Mouse (Mus musculus) C2C12 (cell line): ENCODE results near the gene AL731706.2. TPM values are rescaled to one million over a fixed set of nuclear protein-coding genes. Genes with fewer than 3 reads are reported as not detected.

Experiments used
- H3K27me3 ChIP-seq: one replicate; pipeline ENCODE4 v1.6.1; 2011; ENCODE audit not compliant: control insufficient read depth, insufficient read depth, insufficient read length
- H3K36me3 ChIP-seq: one replicate; pipeline ENCODE4 v1.6.1; 2011; ENCODE audit not compliant: control insufficient read depth, insufficient read depth
- H3K4me3 ChIP-seq: one replicate; pipeline ENCODE4 v1.5.1; 2011; ENCODE audit warnings: mild to moderate bottlenecking, control low read depth; ENCODE audit not compliant: poor library complexity, insufficient read depth, severe bottlenecking
- H3K79me2 ChIP-seq: one replicate; pipeline ENCODE4 v1.6.1; 2011; ENCODE audit not compliant: control insufficient read depth, insufficient read depth
- H3K79me3 ChIP-seq: one replicate; pipeline ENCODE4 v1.6.1; 2011; ENCODE audit warnings: low read depth, control low read depth
- H3ac ChIP-seq: one replicate; pipeline ENCODE3; 2011; ENCODE audit warnings: low read depth; ENCODE audit not compliant: control insufficient read depth, insufficient read length
- CEBPB ChIP-seq: IDR thresholded peaks from one replicate; pipeline ENCODE4 v1.6.1; 2011; ENCODE audit warnings: low read depth, mild to moderate bottlenecking, control low read depth, moderate library complexity
- CTCF ChIP-seq: IDR thresholded peaks from one replicate; pipeline ENCODE4 v1.5.1; 2011; ENCODE audit not compliant: control insufficient read depth, insufficient read depth, insufficient read length
- FOSL1 ChIP-seq: IDR thresholded peaks from one replicate; pipeline ENCODE4 v1.8.0; 2011; ENCODE audit warnings: mild to moderate bottlenecking, low read length; ENCODE audit not compliant: poor library complexity, insufficient read depth, severe bottlenecking
- MAX ChIP-seq: IDR thresholded peaks from one replicate; pipeline ENCODE4 v1.6.1; 2011; ENCODE audit warnings: mild to moderate bottlenecking, control low read depth
- MYOD1 ChIP-seq: IDR thresholded peaks from one replicate; pipeline ENCODE4 v1.6.1; 2011; ENCODE audit warnings: low read depth; ENCODE audit not compliant: control insufficient read depth, insufficient read length
- MYOG ChIP-seq: IDR thresholded peaks from one replicate; pipeline ENCODE4 v1.6.1; 2011; ENCODE audit not compliant: control insufficient read depth, insufficient read length; ENCODE audit errors: extremely low read depth
- USF1 ChIP-seq: IDR thresholded peaks from one replicate; pipeline ENCODE4 v1.6.1; 2011; ENCODE audit warnings: low read depth, mild to moderate bottlenecking, control low read depth, moderate library complexity
- polyA plus RNA-seq: library from polyadenylated mRNA; unstranded; fragments of >200 nt; fragmentation: generic; extraction: Trizol; gene quantifications from one replicate; pipeline ENCODE4 v1.2.1, GENCODE M21; 2012; ENCODE audit warnings: missing spikeins

Gene AL731706.2
- polyA plus RNA-seq, 1 experiment: 11.8 TPM

DNA sequence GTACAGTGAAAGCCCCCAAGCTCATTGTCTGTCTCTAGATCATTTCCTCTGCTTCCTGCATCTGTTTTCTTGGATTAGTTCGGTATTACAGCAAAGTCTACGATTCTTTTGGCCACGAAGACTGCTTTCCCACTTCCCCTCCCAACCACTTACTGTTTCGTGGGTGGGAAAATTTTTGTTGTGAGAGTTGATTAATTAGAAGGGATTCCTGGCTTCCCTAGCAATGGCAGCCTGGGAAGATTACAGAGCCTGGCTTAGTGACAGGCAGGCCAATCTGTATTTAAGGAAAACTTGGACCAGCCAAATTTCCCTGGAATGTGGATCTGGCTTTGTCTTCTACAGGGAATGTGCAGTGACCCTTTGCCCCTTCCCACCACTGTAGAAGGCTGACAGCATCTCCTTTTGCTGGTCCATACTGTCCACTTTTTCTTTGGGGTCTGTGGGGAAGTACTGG lies 26.5 kb upstream of the AL731706.2 start:
- Histone ChIP-seq H3ac (no peak overlapping the region), H3K79me2 (peaks cover 4% of the 10 kb centered on the region), H3K79me3 (no peaks in the 10 kb centered on the region), H3K27me3 (no peaks in the 10 kb centered on the region), H3K4me3 (no peak overlapping the region), H3K36me3 (no peaks in the 10 kb centered on the region)
- no peak for TF ChIP-seq USF1
- no peak for TF ChIP-seq MAX

DNA sequence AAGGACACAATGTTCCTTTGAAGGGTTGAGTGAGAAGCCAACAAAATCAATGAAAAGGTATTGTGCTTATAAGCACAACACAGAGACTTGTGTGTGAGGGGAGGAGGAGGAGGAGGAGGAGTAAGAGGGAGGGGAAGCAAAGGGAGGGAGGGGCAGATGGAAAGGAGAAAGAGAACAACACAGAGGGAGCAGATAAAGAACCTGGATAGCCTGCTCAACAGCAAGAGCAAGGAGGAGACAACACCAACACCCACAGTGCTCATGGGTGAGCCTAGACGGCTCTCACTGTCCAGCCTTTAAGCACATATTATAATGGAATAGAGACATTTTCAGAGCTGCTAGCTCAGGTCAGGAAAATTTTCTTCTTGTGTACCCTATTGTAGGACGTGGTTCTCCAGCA lies 23.8 kb upstream of the AL731706.2 start:
- Histone ChIP-seq H3K36me3 (peaks cover 4% of the 10 kb centered on the region), H3K79me2 (peaks cover 1% of the 10 kb centered on the region), H3K4me3 (no peak overlapping the region), H3K27me3 (no peaks in the 10 kb centered on the region), H3ac (no peak overlapping the region), H3K79me3 (no peaks in the 10 kb centered on the region)
- TF ChIP-seq MYOD1: no peak
- no peak for TF ChIP-seq CEBPB
- TF ChIP-seq CTCF: no peak
- TF ChIP-seq USF1: no peak
- TF ChIP-seq FOSL1: no peak
- TF ChIP-seq MYOG: no peak
- no peak for TF ChIP-seq MAX

DNA sequence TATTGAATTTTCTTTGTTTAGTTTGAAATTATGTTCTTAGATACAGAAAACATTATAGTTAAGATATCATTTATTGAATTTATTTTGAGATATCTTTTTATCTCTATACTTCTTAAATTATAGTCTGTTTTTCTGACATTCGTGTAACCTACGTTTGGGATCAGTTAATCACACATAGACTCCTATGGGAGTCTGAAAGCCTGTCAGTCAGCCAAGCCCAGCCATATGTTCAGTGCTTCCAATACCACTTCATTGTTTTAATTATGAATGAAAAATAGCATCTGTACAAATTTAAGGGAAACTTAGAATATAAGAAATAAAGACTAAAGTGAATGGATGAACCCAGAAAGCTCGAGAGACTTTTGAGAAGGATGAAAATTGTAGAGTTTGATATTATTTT lies 23.1 kb upstream of the AL731706.2 start:
- Histone ChIP-seq H3K79me2 (no peaks in the 10 kb centered on the region), H3K79me3 (no peaks in the 10 kb centered on the region), H3K27me3 (no peaks in the 10 kb centered on the region), H3ac (no peak overlapping the region), H3K4me3 (no peak overlapping the region), H3K36me3 (peaks cover 4% of the 10 kb centered on the region)
- TF ChIP-seq CTCF: no peak
- TF ChIP-seq CEBPB: no peak
- no peak for TF ChIP-seq MYOD1
- no peak for TF ChIP-seq MYOG
- TF ChIP-seq USF1: no peak
- TF ChIP-seq FOSL1: no peak
- TF ChIP-seq MAX: no peak

DNA sequence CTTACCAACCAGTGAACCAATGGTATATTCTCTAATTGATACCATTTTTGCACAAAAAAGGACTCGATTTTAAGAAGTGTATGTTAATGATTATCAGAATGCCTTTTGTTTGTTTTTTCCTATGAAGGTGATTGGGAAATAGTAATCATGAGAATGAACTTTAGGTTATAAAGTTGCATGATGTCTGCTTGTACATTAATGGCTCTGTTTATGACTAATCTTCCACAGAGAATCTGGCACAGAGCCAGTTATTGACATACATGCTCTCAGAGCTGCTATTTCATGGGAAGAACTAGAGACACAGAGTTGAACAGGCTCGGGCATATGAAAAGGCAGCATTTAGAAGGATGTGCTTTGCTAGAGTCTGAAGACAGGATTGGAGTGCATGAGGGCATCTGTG lies 10.7 kb upstream of the AL731706.2 start:
- Histone ChIP-seq H3ac (no peak overlapping the region), H3K79me3 (peaks cover 6% of the 10 kb centered on the region), H3K4me3 (no peak overlapping the region), H3K79me2 (peaks cover 44% of the 10 kb centered on the region), H3K36me3 (no peaks in the 10 kb centered on the region), H3K27me3 (no peaks in the 10 kb centered on the region)
- TF ChIP-seq MYOD1 (no peak), CTCF (no peak), CEBPB (no peak), MYOG (no peak), FOSL1 (no peak), MAX (no peak)

DNA sequence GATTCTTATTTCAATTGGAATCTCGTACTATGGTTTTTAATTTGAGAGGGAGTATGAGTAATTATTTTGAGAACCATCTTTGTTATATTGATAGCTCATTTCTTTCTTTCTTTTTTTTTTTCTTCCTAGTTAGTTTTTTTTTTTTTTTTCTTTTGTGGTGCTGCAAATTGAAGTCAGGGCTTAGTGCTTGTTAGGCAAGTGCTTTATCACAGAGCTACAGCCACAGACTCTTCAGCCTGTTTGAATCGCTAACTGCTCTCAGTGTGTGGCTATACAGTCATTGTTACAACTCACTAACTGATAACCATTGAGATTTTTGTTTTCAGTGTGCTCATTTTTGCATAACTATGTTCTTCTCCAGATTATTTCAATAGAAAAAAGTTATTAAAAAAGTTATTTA lies 9.0 kb upstream of the AL731706.2 start:
- no peaks in the 10 kb centered on the region for H3K36me3 ChIP-seq
- H3K79me3 ChIP-seq: peaks cover 13% of the 10 kb centered on the region
- H3K4me3 ChIP-seq: no peak overlapping the region
- no peak overlapping the region for H3ac ChIP-seq
- H3K79me2 ChIP-seq: peaks cover 45% of the 10 kb centered on the region
- TF ChIP-seq MYOG: no peak
- TF ChIP-seq FOSL1: no peak
- H3K27me3 ChIP-seq: no peaks in the 10 kb centered on the region

DNA sequence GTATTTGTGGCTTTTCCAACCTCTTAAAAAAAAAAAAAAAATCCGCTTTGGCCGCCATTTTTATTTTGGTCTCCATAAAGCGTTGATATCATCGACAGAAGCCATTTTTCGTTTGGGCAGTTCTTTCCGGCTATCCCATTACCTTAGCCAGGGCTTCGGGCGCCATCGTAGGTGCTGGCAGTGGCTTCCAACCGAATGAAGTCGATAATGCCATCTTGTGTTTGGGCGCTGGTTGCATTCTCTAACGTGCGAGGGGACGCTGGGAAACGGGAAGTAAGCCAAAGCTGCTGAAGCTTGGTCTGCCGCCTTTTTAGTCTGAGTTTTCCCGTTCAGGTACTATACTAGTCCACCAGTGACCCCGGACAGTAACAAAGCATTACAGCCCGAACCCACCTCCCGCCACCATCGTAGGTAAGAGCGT lies 6.5 kb upstream of the AL731706.2 start:
- Histone ChIP-seq H3K4me3 (peak overlapping the region; percentile 31), H3K79me3 (peaks cover 33% of the 10 kb centered on the region), H3ac (peak overlapping the region; percentile 52), H3K36me3 (no peaks in the 10 kb centered on the region), H3K27me3 (no peaks in the 10 kb centered on the region), H3K79me2 (peaks cover 68% of the 10 kb centered on the region)
- no peak for TF ChIP-seq CTCF
- no peak for TF ChIP-seq FOSL1
- TF ChIP-seq MYOG: no peak
- TF ChIP-seq MAX: no peak
- TF ChIP-seq USF1: no peak
- no peak for TF ChIP-seq MYOD1
